Mouse (Mus musculus) kidney, adult 2 months (tissue): ENCODE data around the gene Gcsam. TPM values are rescaled to one million over a fixed set of nuclear protein-coding genes. Genes with fewer than 3 reads are reported as not detected.

Experiments
- DNase-seq: peaks from one replicate; pipeline ENCODE4 v3.0.0; 2021
- H3K27ac ChIP-seq: fragments of 200-500 bp; 2 replicates; pipeline ENCODE4 v1.5.1; 2012; ENCODE audit warnings: low read depth, low read length, control low read depth, inconsistent platforms; ENCODE audit not compliant: insufficient read depth
- H3K27me3 ChIP-seq: fragments of 200-500 bp; replicated peaks from 2 replicates; pipeline ENCODE4 v1.6.1; 2012; ENCODE audit warnings: mild to moderate bottlenecking, moderate library complexity, low read length, inconsistent platforms; ENCODE audit not compliant: control insufficient read depth, insufficient read depth
- H3K36me3 ChIP-seq: fragments of 200-500 bp; 2 replicates; pipeline ENCODE4 v1.6.1; 2012; ENCODE audit warnings: mild to moderate bottlenecking, moderate library complexity, low read length, inconsistent platforms; ENCODE audit not compliant: control insufficient read depth, insufficient read depth
- H3K4me1 ChIP-seq: fragments of 200-500 bp; 2 replicates; pipeline ENCODE4 v1.6.1; 2011; ENCODE audit warnings: low read length; ENCODE audit not compliant: control insufficient read depth, insufficient read depth
- H3K4me3 ChIP-seq: fragments of 200-500 bp; 2 replicates; pipeline ENCODE4 v1.5.1; 2011; ENCODE audit warnings: mild to moderate bottlenecking, low read depth, low read length, control low read depth; ENCODE audit not compliant: insufficient read depth
- CTCF ChIP-seq: fragments of 200-500 bp; conservative IDR thresholded peaks from 2 replicates; pipeline ENCODE4 v1.5.1; 2011; ENCODE audit warnings: low read depth, mild to moderate bottlenecking, control low read depth, low read length, moderate library complexity, mixed read lengths; ENCODE audit not compliant: insufficient read depth, insufficient read length
- POLR2A ChIP-seq: fragments of 200-500 bp; IDR thresholded peaks from one replicate; pipeline ENCODE4 v1.6.1; 2011; ENCODE audit warnings: low read depth, low read length, control low read depth
- WGBS: fragments of 180-500 bp; shearing (Covaris S2); methylation state at CpG from one replicate; pipeline ENCODE4 v1.1.7; 2018; 5-methylcytosine and 5-hydroxymethylcytosine counted together
- polyA plus RNA-seq: library from polyadenylated mRNA; depleted of rRNA; stranded (reverse); fragments of >200 nt; gene quantifications from 2 replicates; pipeline ENCODE4 v1.2.3, GENCODE M21; 2012; rRNA removed

Gcsam gene
- polyA plus RNA-seq, 1 experiment, result 0.44 TPM

DNA sequence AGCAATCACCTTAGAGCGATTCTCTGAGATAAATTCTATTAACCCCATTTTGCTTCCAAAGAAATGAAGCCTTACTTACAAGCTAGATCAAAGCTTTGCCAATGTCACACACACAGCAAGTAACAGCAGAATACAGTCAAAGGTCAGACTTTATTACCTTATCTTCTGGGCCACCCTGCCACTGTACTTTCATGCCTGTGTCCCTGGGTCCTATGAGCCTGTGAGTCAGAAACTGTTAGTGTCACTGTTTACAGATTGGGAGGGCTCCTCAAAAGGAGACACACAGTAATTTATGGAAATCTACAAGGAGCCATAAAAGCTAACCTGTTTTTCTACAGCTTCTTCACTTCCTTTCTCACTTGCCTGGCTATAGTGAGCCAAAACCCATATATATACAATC is 48.1 kb downstream of the Gcsam start:
- 79% methylated on average over 1 of the region's 1 CpGs for WGBS

GRCm38 (mm10) chr16:45659596-45659995 is 49.4 kb downstream of the Gcsam start:
- no peak overlapping the region for H3K4me3 ChIP-seq
- no peaks in the 10 kb centered on the region for H3K4me1 ChIP-seq
- no peak overlapping the region for H3K27ac ChIP-seq
- no peak for DNase-seq
- H3K27me3 ChIP-seq, result no peaks in the 10 kb centered on the region
- TF ChIP-seq CTCF (no peak), POLR2A (no peak)
- H3K36me3 ChIP-seq, result no peaks in the 10 kb centered on the region
- 92% methylated on average over 4 of the region's 4 CpGs for WGBS

More for the DNA sequence above, 48.1 kb downstream of the Gcsam start:
- no peak for DNase-seq
- H3K36me3 ChIP-seq, result no peaks in the 10 kb centered on the region
- H3K4me1 ChIP-seq, result no peaks in the 10 kb centered on the region
- no peak overlapping the region for H3K4me3 ChIP-seq
- TF ChIP-seq POLR2A (no peak), CTCF (no peak)
- no peak overlapping the region for H3K27ac ChIP-seq
- no peaks in the 10 kb centered on the region for H3K27me3 ChIP-seq

DNA sequence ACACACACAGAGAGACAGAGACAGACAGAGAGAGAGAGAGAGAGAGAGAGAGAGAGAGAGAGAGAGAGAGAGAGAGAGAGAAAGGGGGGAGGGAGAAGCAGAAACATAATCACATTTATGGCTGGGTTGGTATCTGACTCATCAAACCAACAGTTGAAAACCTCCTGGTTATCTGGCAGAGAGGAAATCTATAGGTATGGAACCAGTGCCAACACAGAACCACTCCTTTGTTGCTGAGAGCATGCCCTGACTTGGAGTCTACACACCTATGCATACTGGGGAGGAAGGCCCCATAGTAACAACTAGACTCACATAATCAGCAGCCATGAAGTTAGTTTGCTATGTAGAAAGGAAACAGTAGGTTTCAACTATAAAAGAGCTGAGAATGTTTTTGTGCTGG is 52.2 kb downstream of the Gcsam start:
- H3K36me3 ChIP-seq, result no peaks in the 10 kb centered on the region
- H3K4me3 ChIP-seq, result no peak overlapping the region
- no peak for TF ChIP-seq POLR2A
- TF ChIP-seq CTCF, result no peak
- no peaks in the 10 kb centered on the region for H3K4me1 ChIP-seq
- no peak overlapping the region for H3K27ac ChIP-seq
- no peak for DNase-seq
- H3K27me3 ChIP-seq, result no peaks in the 10 kb centered on the region

- no peaks in the 10 kb centered on the region for H3K27me3 ChIP-seq
- no peak overlapping the region for H3K27ac ChIP-seq
- 72% methylated on average over 2 of the region's 2 CpGs for WGBS
- TF ChIP-seq POLR2A, result no peak
- no peak for TF ChIP-seq CTCF
- H3K4me3 ChIP-seq, result no peak overlapping the region
- DNase-seq, result no peak
- H3K36me3 ChIP-seq, result no peaks in the 10 kb centered on the region
- H3K4me1 ChIP-seq, result peaks cover 3% of the 10 kb centered on the region; the same call in 1 of the 2 replicates
Observed at GRCm38 (mm10) chr16:45666136-45666535, 56.0 kb downstream of the Gcsam start.

DNA sequence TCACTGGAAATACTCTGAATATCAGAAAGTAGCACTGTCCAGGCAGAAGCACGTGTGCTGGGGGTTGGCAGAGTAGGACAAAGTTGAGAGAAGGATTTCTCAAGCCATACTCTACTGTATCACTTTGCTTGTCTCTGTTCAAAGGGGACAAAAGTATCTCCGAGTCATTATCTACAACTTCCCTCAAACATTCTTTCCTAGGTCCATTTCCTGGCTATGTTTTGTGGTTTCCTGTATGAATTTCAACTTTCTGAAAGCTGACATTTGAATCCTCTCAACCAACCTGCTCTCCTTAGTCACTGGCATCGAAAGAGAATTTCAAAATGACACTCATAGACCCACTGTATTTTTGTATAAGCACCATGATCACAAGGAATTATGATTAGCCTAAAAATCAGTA is 58.0 kb downstream of the Gcsam start:
- no peaks in the 10 kb centered on the region for H3K27me3 ChIP-seq
- H3K27ac ChIP-seq, result no peak overlapping the region
- H3K36me3 ChIP-seq, result no peaks in the 10 kb centered on the region
- TF ChIP-seq POLR2A (no peak), CTCF (no peak)
- H3K4me1 ChIP-seq, result peaks cover 3% of the 10 kb centered on the region; the same call in 1 of the 2 replicates
- no peak overlapping the region for H3K4me3 ChIP-seq
- WGBS, result 60% methylated on average over 3 of the region's 3 CpGs
- no peak for DNase-seq

- peak; percentile 27 for DNase-seq
- Histone ChIP-seq H3K4me1 (peaks cover 3% of the 10 kb centered on the region; the same call in 1 of the 2 replicates), H3K27ac (no peak overlapping the region), H3K27me3 (no peaks in the 10 kb centered on the region), H3K4me3 (no peak overlapping the region), H3K36me3 (no peaks in the 10 kb centered on the region)
- WGBS, result 19% methylated on average over 4 of the region's 4 CpGs
- TF ChIP-seq POLR2A (no peak), CTCF (no peak)
Observed at GRCm38 (mm10) chr16:45670005-45670404, 59.8 kb downstream of the Gcsam start.

Other genes with a start within 250 kb of the Gcsam start
- 54.5 and 72.9 TPM in 2 replicates for gene Cd200, start 201.3 kb upstream of the Gcsam start, polyA plus RNA-seq
- gene Gm609, start 117.4 kb upstream of the Gcsam start, polyA plus RNA-seq, result 0.05 TPM in 1 of 2 replicates, not detected in the other
- not detected in 2 replicates for gene Gm17783, start 78.3 kb upstream of the Gcsam start, polyA plus RNA-seq
- not detected in 2 replicates for gene Slc9c1, start 75.1 kb upstream of the Gcsam start, polyA plus RNA-seq
- gene BC016579, start 43.7 kb downstream of the Gcsam start, polyA plus RNA-seq, result 0.05 and 0.07 TPM in 2 replicates
- gene Tmprss7, start 83.3 kb downstream of the Gcsam start, polyA plus RNA-seq, result 0.05 TPM in 1 of 2 replicates, not detected in the other
- gene Tagln3, start 114.2 kb downstream of the Gcsam start, polyA plus RNA-seq, result 0.77 and 1.3 TPM in 2 replicates
- 8.0 and 9.2 TPM in 2 replicates for gene Abhd10, start 132.6 kb downstream of the Gcsam start, polyA plus RNA-seq